Mouse (Mus musculus) erythroid progenitor cell, adult 5-6 weeks (primary cell): ENCODE measurements around the gene Ptrh2. TPM values are rescaled to one million over a fixed set of nuclear protein-coding genes. Genes with fewer than 3 reads are reported as not detected.

Source experiments
- ATAC-seq: replicated peaks from 2 replicates; pipeline ENCODE4 v1.8.0; 2016; ENCODE audit warnings: moderate number of reproducible peaks, mild to moderate bottlenecking, moderate TSS enrichment, inconsistent platforms; ENCODE audit not compliant: poor library complexity, low FRiP score, severe bottlenecking
- total RNA-seq, 2 experiments: library from RNA; stranded (forward) in 1 of 2; stranded (reverse) in 1 of 2; fragments of 150-400 nt in 1 of 2; fragments of 186-747, 209-891 nt in 1 of 2; gene quantifications; 2 replicates each; pipeline versions ENCODE4 v1.2.3 to v1.2.4; 2015 to 2017; ENCODE audit warnings: low replicate concordance in 2 of 2

Ptrh2 gene
- total RNA-seq, 2 experiments from 2014 or later, result 6.1 to 9.6 TPM

GRCm38 (mm10) chr11:86664406-86664805, 19.4 kb upstream of the Ptrh2 start:
- no peak for ATAC-seq

DNA sequence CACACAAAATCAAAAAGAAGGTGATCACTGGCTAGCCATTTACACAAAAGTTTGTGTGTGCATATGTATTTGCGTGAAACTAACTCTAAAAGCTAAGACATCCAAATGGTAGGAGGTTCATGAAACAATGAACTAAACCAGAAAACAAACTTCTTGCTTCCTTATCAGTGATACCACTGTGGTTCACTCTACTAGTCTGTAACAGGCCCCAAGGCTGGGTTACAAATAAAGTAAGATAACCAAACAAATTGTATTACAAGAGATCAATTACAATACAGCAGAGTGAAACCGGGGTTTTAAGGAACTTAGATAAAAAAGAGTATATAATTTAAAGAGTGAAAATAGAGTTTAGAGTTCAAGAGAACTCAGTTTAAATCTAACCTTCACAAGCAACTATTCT, 16.2 kb upstream of the Ptrh2 start:
- no peak for ATAC-seq

GRCm38 (mm10) chr11:86668169-86668568, 15.6 kb upstream of the Ptrh2 start:
- no peak for ATAC-seq

DNA sequence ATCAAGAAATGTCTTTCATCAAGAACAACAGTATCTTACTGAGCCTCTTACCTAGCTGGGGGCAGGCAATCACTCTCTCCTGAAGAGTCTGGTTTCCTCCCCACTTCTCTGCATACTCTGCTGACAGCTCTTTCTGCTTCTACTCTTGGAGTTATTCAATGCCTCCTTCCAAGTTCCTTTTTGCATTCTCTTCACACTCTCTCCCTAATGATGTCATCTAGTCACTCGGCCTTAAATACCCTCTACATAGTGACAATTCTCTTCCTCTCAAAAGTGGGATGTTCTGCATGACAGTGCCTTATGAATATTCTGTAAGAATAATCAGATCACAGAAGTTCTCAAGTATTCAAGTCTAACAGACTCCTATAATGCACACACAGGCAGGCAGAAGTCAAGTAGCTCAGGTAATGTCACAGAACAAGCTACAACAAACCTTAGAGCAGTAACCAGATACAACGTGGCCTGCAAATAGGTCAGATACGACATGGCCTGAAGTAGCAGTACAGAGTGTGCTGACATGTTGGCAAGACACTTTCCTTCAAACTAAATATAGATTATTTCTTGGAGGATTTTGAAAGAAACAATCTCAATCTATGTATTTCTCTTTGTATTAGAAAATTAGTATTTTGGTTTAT, 12.6 kb upstream of the Ptrh2 start:
- no peak for ATAC-seq

GRCm38 (mm10) chr11:86672772-86673171, 11.0 kb upstream of the Ptrh2 start:
- ATAC-seq, result no peak

GRCm38 (mm10) chr11:86675520-86675919, 8.3 kb upstream of the Ptrh2 start:
- ATAC-seq, result peak; percentile 77

DNA sequence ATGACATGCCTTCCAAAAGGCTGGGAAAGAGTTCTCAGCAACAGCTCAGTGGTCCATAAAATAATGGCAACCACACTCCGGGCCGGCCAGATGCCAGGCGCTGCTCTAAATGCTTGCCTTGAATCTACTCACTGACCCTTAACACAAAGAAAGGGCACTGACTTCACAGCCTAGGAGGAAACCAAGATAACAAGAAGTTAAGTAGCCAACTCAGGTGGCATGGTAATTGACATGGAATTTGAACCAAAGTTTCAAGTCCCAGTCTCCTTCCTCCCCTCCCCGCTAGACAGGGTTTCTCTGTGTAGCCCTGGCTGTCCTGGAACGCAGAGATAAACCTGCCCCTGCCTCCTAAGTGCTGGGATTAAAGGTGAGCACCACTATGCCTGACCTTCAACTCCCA, 4.8 kb upstream of the Ptrh2 start:
- no peak for ATAC-seq

DNA sequence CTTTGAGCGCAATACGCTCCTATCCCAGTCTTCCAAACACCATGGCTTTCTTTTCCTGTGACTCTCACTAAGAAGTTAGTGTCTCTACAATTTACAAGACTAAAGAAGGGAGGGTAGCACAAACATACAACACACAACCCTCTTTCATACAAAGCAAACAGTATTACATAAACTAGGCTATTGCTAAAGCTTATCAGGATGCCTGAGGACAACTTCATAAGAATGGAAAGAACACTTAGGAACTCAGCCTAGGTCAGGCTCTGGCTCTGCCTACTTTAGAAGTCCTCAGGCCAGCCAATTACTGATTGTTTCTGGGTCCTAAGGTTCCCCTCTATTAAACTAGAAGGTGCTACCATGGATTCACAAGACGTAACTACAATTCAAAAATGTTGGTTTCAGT, 3.1 kb upstream of the Ptrh2 start:
- no peak for ATAC-seq

GRCm38 (mm10) chr11:86681423-86681822, 2.4 kb upstream of the Ptrh2 start:
- no peak for ATAC-seq

DNA sequence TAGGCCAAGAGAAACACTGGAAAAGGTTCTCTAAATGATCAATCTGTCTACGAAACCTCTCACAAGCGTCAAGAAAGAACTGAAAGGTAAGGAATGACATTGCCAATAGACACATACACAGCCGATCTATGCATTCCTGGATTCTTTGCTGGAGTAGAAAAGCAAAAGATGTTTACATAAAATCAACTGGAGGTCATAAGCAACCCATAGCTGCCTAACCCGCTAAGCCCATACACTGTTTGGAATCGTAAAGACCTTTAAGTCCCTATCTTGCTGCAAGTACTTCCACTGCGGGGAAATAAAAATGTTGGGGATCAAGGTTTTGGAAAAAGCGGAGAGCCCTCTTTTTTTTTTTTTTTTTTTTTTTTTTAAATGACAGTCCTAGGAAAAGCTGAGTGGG, 924 bp upstream of the Ptrh2 start:
- no peak for ATAC-seq

- ATAC-seq, result peak; percentile 52; the same call in 1 of the 2 replicates
Observed at GRCm38 (mm10) chr11:86684126-86685012, 584 bp downstream of the Ptrh2 start.

GRCm38 (mm10) chr11:86685366-86685765, 1.6 kb downstream of the Ptrh2 start:
- no peak for ATAC-seq

- no peak for ATAC-seq
Observed at GRCm38 (mm10) chr11:86690383-86690782, 6.6 kb downstream of the Ptrh2 start.

GRCm38 (mm10) chr11:86691482-86691881, 7.7 kb downstream of the Ptrh2 start:
- no peak for ATAC-seq

DNA sequence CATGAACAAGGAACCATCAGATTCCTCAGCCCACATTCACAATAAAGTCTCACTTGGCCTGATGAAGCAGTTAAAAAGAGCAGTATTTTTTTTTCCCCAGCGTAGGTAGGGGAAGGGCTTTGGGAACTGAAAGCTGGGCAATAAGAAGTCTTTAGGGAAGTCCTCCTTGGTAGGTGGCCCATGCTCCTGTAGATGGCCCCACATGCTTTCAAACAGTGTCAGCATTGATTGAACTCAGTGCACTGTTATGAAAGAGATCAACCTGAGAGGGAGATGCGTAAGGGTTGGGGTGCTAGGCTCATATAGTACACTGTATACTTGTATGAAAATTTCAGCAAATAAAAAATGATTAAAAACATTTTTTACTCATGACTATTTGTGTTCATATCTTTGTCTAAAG, 8.2 kb downstream of the Ptrh2 start:
- no peak for ATAC-seq

DNA sequence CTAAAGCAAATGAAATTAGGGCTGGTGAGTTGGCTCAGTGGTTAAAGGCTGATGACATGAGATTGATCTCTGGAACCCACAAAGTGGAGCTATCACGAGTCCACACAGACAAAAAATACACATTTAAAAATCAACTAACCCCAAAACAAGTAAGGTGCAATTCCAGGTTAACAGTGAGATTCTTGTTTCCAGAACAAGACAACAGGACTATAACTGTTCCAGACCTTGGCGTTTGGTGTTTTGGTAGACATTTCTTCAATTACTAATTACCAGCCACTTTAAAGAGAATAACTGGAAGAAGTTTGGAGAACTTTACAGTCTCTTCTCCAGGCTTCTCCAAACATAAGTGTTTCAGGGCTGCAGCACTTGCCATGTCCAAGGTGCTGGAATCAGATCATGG, 8.8 kb downstream of the Ptrh2 start:
- ATAC-seq, result no peak

DNA sequence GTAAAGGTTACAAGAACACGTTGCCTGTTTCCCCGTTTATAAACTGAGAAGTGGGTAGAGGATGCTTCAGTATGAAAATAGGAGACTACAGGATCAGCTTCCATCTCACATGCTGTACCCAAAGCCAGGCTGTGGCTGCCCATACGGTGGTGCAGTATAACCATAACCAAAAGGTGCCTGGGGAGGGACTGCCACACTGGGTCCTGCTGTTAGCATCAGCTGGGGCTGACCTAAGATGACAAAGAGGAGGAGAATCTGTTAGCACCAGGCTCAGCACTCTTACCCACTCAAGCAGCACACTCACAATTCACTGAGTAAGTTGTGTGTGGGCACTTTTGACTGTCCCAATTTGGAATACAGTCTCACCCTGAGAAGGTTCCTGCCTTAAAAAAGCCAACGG, 11.7 kb downstream of the Ptrh2 start:
- no peak for ATAC-seq

DNA sequence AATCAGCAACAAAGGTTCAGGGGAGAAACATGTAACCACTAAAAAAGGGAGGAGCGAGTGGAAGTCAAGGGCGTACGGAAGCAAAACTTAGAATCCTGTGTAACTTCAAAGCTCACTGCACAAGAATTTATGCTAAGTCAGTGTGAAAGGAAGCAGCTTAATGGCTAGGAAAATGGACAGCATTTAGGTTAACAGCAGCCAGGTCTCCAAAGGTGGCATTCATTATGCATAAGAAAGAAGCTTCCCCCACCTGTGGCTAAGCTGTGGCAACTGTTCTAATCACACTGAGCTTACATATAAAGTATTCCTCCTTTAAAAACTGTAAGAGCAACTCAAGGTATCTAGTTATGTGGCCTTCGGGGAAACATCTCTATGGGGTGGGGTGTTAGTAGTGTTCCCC, 17.4 kb downstream of the Ptrh2 start:
- no peak for ATAC-seq

GRCm38 (mm10) chr11:86714606-86715005, 30.8 kb downstream of the Ptrh2 start:
- no peak for ATAC-seq

- ATAC-seq, result no peak
Observed at GRCm38 (mm10) chr11:86717306-86718065, 33.7 kb downstream of the Ptrh2 start.

- no peak for ATAC-seq
Observed at GRCm38 (mm10) chr11:86718369-86718768, 34.6 kb downstream of the Ptrh2 start.
